8 mouse cellular contexts compared by ENCODE assay signal in the genomic region with DNA sequence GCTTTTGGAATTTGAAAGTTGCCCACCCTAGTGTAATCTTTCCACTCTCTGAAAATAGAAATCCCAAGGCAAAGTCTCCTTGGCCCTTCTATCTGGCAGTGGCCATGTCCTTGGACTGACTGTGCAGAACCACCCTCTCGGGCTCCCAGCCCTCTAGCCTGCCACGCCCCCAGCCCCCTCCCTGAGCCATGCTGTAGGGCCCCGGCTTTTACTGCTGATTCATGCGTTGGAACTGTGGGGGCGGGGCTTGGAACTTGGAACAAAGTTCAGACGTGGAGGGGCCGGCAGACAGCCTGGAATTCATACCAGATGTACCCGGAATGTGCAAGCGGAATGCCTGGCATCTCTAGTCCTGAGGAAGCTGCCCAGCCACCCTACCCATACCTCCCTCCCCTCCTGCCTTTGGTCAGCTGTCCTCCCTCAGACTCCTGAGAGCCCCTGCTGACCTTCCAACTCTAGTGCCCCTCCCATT. TPM values are rescaled to one million over a fixed set of nuclear protein-coding genes. Genes with fewer than 3 reads are reported as not detected.
A peak's percentile ranks its signal among the peaks of the same experiment; 100 is the strongest.
DNase-seq lines count a peak whose midpoint lies in the region; ATAC-seq lines count a peak whose summit lies in the region.

No protein-coding gene starts in this region.

- H3K9me3 ChIP-seq in intestine, embryonic 15.5 days: no peaks in the 10 kb centered on the region
- no peaks in the 10 kb centered on the region for H3K9me3 ChIP-seq in limb, embryonic 15.5 days
- H3K9me3 ChIP-seq in midbrain, embryonic 16.5 days (replicated peaks; ENCODE audit: control insufficient read depth, low read length, poor library complexity, severe bottlenecking): no peaks in the 10 kb centered on the region

- peak overlapping the region; percentile 65 for H3K4me3 ChIP-seq in intestine, embryonic 15.5 days (replicated peaks)
- H3K4me3 ChIP-seq in limb, embryonic 15.5 days: peak overlapping the region; percentile 81
- peak overlapping the region; percentile 88 for H3K4me3 ChIP-seq in midbrain, embryonic 16.5 days (ENCODE audit: low read depth, low read length)

- peaks cover 6% of the 10 kb centered on the region; the same call in 1 of the 2 replicates for H3K36me3 ChIP-seq in intestine, embryonic 15.5 days
- peaks cover 17% of the 10 kb centered on the region for H3K36me3 ChIP-seq in limb, embryonic 15.5 days
- peaks cover 11% of the 10 kb centered on the region for H3K36me3 ChIP-seq in midbrain, embryonic 16.5 days (ENCODE audit: control insufficient read depth, insufficient read depth, low read length)

- peak; percentile 70 for ATAC-seq in intestine, embryonic 15.5 days
- peak; percentile 42 for ATAC-seq in limb, embryonic 15.5 days (ENCODE audit: insufficient number of reproducible peaks, low FRiP score, low TSS enrichment, low read depth)
- ATAC-seq in midbrain, embryonic 16.5 days: no peak

- peak overlapping the region; percentile 91 for H3K4me2 ChIP-seq in intestine, embryonic 15.5 days (replicated peaks)
- peak overlapping the region; percentile 94 for H3K4me2 ChIP-seq in limb, embryonic 15.5 days
- H3K4me2 ChIP-seq in midbrain, embryonic 16.5 days (ENCODE audit: low read length): peak overlapping the region; percentile 99

- peak overlapping the region; percentile 91 for H3K27ac ChIP-seq in intestine, embryonic 15.5 days
- H3K27ac ChIP-seq in limb, embryonic 15.5 days: peak overlapping the region; percentile 86
- H3K27ac ChIP-seq in midbrain, embryonic 16.5 days (ENCODE audit: low read length): no peak overlapping the region

- peaks cover 34% of the 10 kb centered on the region for H3K4me1 ChIP-seq in intestine, embryonic 15.5 days (replicated peaks)
- H3K4me1 ChIP-seq in limb, embryonic 15.5 days: peaks cover 42% of the 10 kb centered on the region
- H3K4me1 ChIP-seq in midbrain, embryonic 16.5 days (ENCODE audit: control insufficient read depth, insufficient read depth, low read length): peaks cover 25% of the 10 kb centered on the region

- no peaks in the 10 kb centered on the region for H3K27me3 ChIP-seq in intestine, embryonic 15.5 days (replicated peaks)
- H3K27me3 ChIP-seq in limb, embryonic 15.5 days: no peaks in the 10 kb centered on the region
- H3K27me3 ChIP-seq in midbrain, embryonic 16.5 days (ENCODE audit: control insufficient read depth, insufficient read depth, low read depth, low read length): peaks cover 2% of the 10 kb centered on the region

- 2% methylated on average over 9 of the region's 9 CpGs for WGBS in intestine, embryonic 15.5 days
- WGBS in limb, embryonic 15.5 days: 1% methylated on average over 9 of the region's 9 CpGs
- WGBS in midbrain, embryonic 16.5 days: 5% methylated on average over 9 of the region's 9 CpGs

- H3K9ac ChIP-seq in intestine, embryonic 15.5 days: peak overlapping the region; percentile 49; the same call in 1 of the 2 replicates
- no peak overlapping the region for H3K9ac ChIP-seq in limb, embryonic 15.5 days
- H3K9ac ChIP-seq in midbrain, embryonic 16.5 days (ENCODE audit: low read depth, low read length): no peak overlapping the region

- peak; percentile 71 for DNase-seq in layer of hippocampus, adult 11-12 months (ENCODE audit: low spot score)
- no peak for DNase-seq in layer of hippocampus, adult 8-10 months (ENCODE audit: low spot score in 2 of 2)
- peak; percentile 93 for DNase-seq in embryo, embryonic 10.5 days (ENCODE audit: low spot score)
- DNase-seq in gastrocnemius, postnatal 4 days (ENCODE audit: low spot score in 2 of 2): peak; percentile 85 to 96
- peak; percentile 77 to 85 for DNase-seq in spleen, postnatal 4 days (ENCODE audit: low spot score in 2 of 2)

RNA-seq across cellular contexts. Expression of gene Tlcd2, which starts 1.4 kb away (rescaled TPM):
- under 1 TPM in 3 of 4 experiments, not detected in 1; 0.43 to 0.45 (median 0.45) TPM for total RNA-seq in layer of hippocampus, adult 8-10 months (2022)
- 10 to 100 TPM in 1 of 2 experiments, 1 to 10 TPM in 1; 9.6 to 12.6 TPM for total RNA-seq in gastrocnemius, postnatal 4 days (2021)
- polyA plus RNA-seq in intestine, embryonic 15.5 days (2015; fragmentation: Nextera tagmentation; extraction: Ambion mirVana): 17.7 and 20.3 TPM in 2 replicates
- 28.2 and 30.8 TPM in 2 replicates for polyA plus RNA-seq in limb, embryonic 15.5 days (2015; fragmentation: Nextera tagmentation; extraction: Ambion mirVana)
- polyA plus RNA-seq in midbrain, embryonic 16.5 days (2015; fragmentation: Nextera tagmentation; extraction: Ambion mirVana): 1.9 TPM in 2 replicates

RNA-seq across cellular contexts. Expression of gene Wdr81, which starts 8.4 kb away (rescaled TPM):
- 10 to 100 TPM; 23.5 to 25.3 (median 24.3) TPM for total RNA-seq in layer of hippocampus, adult 8-10 months (2022)
- total RNA-seq in gastrocnemius, postnatal 4 days (2021): 10 to 100 TPM in 1 of 2 experiments, 1 to 10 TPM in 1; 9.3 to 10.4 TPM
- polyA plus RNA-seq in intestine, embryonic 15.5 days (2015; fragmentation: Nextera tagmentation; extraction: Ambion mirVana): 6.1 and 7.0 TPM in 2 replicates
- 5.8 and 6.5 TPM in 2 replicates for polyA plus RNA-seq in limb, embryonic 15.5 days (2015; fragmentation: Nextera tagmentation; extraction: Ambion mirVana)
- polyA plus RNA-seq in midbrain, embryonic 16.5 days (2015; fragmentation: Nextera tagmentation; extraction: Ambion mirVana): 7.4 and 7.6 TPM in 2 replicates

RNA-seq across cellular contexts. Expression of gene Serpinf2, which starts 23.5 kb away (rescaled TPM):
- 1 to 10 TPM in 2 of 4 experiments, under 1 TPM in 2; 0.45 to 4.0 (median 1.8) TPM for total RNA-seq in layer of hippocampus, adult 8-10 months (2022)
- total RNA-seq in gastrocnemius, postnatal 4 days (2021): 1 to 10 TPM in 1 of 2 experiments, under 1 TPM in 1; 0.32 to 2.7 TPM
- polyA plus RNA-seq in intestine, embryonic 15.5 days (2015; fragmentation: Nextera tagmentation; extraction: Ambion mirVana): 20.4 and 26.4 TPM in 2 replicates
- polyA plus RNA-seq in limb, embryonic 15.5 days (2015; fragmentation: Nextera tagmentation; extraction: Ambion mirVana): 0.12 and 1.6 TPM in 2 replicates
- polyA plus RNA-seq in midbrain, embryonic 16.5 days (2015; fragmentation: Nextera tagmentation; extraction: Ambion mirVana): not detected in 2 replicates

RNA-seq across cellular contexts. Expression of gene Prpf8, which starts 23.7 kb away (rescaled TPM):
- 100 to 1,000 TPM; 129 to 140 (median 135) TPM for total RNA-seq in layer of hippocampus, adult 8-10 months (2022)
- total RNA-seq in gastrocnemius, postnatal 4 days (2021): 10 to 100 TPM; 97.2 TPM
- polyA plus RNA-seq in intestine, embryonic 15.5 days (2015; fragmentation: Nextera tagmentation; extraction: Ambion mirVana): 47.5 and 48.2 TPM in 2 replicates
- 44.4 and 49.5 TPM in 2 replicates for polyA plus RNA-seq in limb, embryonic 15.5 days (2015; fragmentation: Nextera tagmentation; extraction: Ambion mirVana)
- 42.9 and 47.6 TPM in 2 replicates for polyA plus RNA-seq in midbrain, embryonic 16.5 days (2015; fragmentation: Nextera tagmentation; extraction: Ambion mirVana)

RNA-seq across cellular contexts. Expression of gene Serpinf1, which starts 40.4 kb away (rescaled TPM):
- 10 to 100 TPM in 3 of 4 experiments, 1 to 10 TPM in 1; 9.7 to 16.0 (median 11.5) TPM for total RNA-seq in layer of hippocampus, adult 8-10 months (2022)
- total RNA-seq in gastrocnemius, postnatal 4 days (2021): 100 to 1,000 TPM; 130 to 141 TPM
- polyA plus RNA-seq in intestine, embryonic 15.5 days (2015; fragmentation: Nextera tagmentation; extraction: Ambion mirVana): 41.1 and 48.0 TPM in 2 replicates
- 296 and 333 TPM in 2 replicates for polyA plus RNA-seq in limb, embryonic 15.5 days (2015; fragmentation: Nextera tagmentation; extraction: Ambion mirVana)
- polyA plus RNA-seq in midbrain, embryonic 16.5 days (2015; fragmentation: Nextera tagmentation; extraction: Ambion mirVana): 28.5 and 31.8 TPM in 2 replicates

Comparison
In these comparisons a context has a peak if more than half of its experiments do, and no peak if none do; other contexts are left out.
1. DNase-seq: peak in layer of hippocampus, adult 11-12 months (single experiment), embryo, embryonic 10.5 days (single experiment), gastrocnemius, postnatal 4 days (2 of 2) and spleen, postnatal 4 days (2 of 2); none in layer of hippocampus, adult 8-10 months (0 of 2).
2. Peak in every context shown above with its lines, with median percentiles within 50 percentile points of each other: H3K4me2 ChIP-seq and H3K4me3 ChIP-seq.